Mouse (Mus musculus) neural tube, embryonic 11.5 days (tissue): ENCODE results near the gene Nms. TPM values are rescaled to one million over a fixed set of nuclear protein-coding genes. Genes with fewer than 3 reads are reported as not detected.
A peak's percentile ranks its signal among the peaks of the same experiment; 100 is the strongest.

ENCODE experiments used
- ATAC-seq: fragments of 200-750 bp; cut with Nextera tagmentation; 2 replicates; pipeline ENCODE4 v1.8.0; 2017; ENCODE audit warnings: moderate number of reproducible peaks, mild to moderate bottlenecking, moderate TSS enrichment, moderate library complexity; ENCODE audit not compliant: insufficient read depth, low FRiP score, low TSS enrichment
- DNase-seq: peaks from one replicate; pipeline ENCODE4 v3.0.0-alpha.2; 2015; ENCODE audit warnings: low spot score
- H3K27ac ChIP-seq: fragments of 300-500 bp; sonication (generic); 2 replicates; pipeline ENCODE4 v1.5.1; 2014; ENCODE audit warnings: low read depth, mild to moderate bottlenecking, low read length
- H3K27me3 ChIP-seq: fragments of 300-500 bp; sonication (generic); 2 replicates; pipeline ENCODE4 v1.6.1; 2014; ENCODE audit warnings: mild to moderate bottlenecking, low read length, mixed read lengths; ENCODE audit not compliant: control insufficient read depth, insufficient read depth
- H3K36me3 ChIP-seq: fragments of 300-500 bp; sonication (generic); 2 replicates; pipeline ENCODE4 v1.6.1; 2014; ENCODE audit warnings: mild to moderate bottlenecking, low read length, moderate library complexity, mixed read lengths; ENCODE audit not compliant: control insufficient read depth, insufficient read depth
- H3K4me1 ChIP-seq: fragments of 300-500 bp; sonication (generic); 2 replicates; pipeline ENCODE4 v1.6.1; 2014; ENCODE audit warnings: low read length, mixed read lengths; ENCODE audit not compliant: control insufficient read depth, insufficient read depth
- H3K4me2 ChIP-seq: fragments of 300-500 bp; sonication (generic); 2 replicates; pipeline ENCODE4 v1.6.1; 2014; ENCODE audit warnings: low read depth, mild to moderate bottlenecking, moderate library complexity
- H3K4me3 ChIP-seq: fragments of 300-500 bp; sonication (generic); 2 replicates; pipeline ENCODE4 v1.5.1; 2014; ENCODE audit warnings: low read depth, low read length
- H3K9ac ChIP-seq: fragments of 300-500 bp; sonication (generic); 2 replicates; pipeline ENCODE4 v1.6.1; 2014; ENCODE audit warnings: mild to moderate bottlenecking, low read length
- H3K9me3 ChIP-seq: fragments of 300-500 bp; sonication (generic); 2 replicates; pipeline ENCODE4 v1.6.1; 2016; ENCODE audit warnings: low read length; ENCODE audit not compliant: control insufficient read depth
- WGBS: fragments of 180-500 bp; shearing (Covaris S2); extraction: QIAGEN DNeasy Blood & Tissue Kit; methylation state at CpG from one replicate; pipeline ENCODE4 v1.1.7; 2014; 5-methylcytosine and 5-hydroxymethylcytosine counted together
- polyA plus RNA-seq: library from polyadenylated mRNA; unstranded; fragments of >200 nt; fragmentation: Nextera tagmentation; extraction: Ambion mirVana; gene quantifications from 2 replicates; pipeline ENCODE4 v1.2.1, GENCODE M21; 2014

The Nms gene
- 2.7 and 3.4 TPM in 2 replicates for polyA plus RNA-seq

DNA sequence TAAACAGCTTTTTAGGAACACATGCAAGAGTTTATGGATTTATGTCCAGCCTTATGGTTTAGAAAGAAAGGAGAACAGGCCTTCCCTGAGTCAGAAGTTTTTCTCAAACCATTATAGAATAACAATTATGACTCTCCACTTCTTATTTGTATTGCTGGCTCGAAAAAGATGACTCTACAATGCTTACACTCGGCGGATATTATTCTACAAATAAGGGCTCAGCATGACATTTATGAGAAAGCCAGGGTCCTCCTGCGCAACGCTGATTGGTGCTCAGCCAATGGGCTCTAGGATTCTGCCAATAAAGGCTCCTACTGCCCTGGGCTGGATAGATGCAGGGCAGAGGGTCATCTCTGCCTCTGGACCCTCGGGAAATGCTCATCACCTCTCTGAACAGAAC lies at the start of gene Nms:
Gene Nms (plus strand): TSS at position 301 of the 400 bp plus-strand sequence.
- no peaks in the 10 kb centered on the region for H3K36me3 ChIP-seq
- ATAC-seq = no peak
- WGBS = 71% methylated on average over 6 of the region's 6 CpGs

DNA sequence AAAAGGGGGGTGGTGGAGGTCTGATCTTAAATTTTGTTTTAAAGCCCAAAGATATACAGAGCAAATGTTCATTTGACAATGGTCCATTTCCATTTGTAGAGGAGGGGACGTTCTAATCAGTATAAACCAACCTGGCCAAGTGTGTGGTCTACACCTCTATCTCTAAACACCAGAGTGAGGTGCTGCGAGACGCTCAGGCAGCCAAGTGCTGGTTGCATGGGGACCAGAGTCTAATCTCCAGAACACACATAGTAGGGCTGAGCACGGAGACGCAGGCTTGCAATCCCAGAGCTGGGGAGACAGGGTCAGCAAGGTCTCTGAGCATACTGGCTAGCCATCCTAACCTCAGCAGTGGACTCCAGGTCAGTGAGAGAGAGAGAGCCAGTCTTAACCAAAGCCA lies 47.5 kb upstream of the Nms start:
- DNase-seq = no peak
- Histone ChIP-seq H3K4me2 (no peak overlapping the region), H3K27ac (no peak overlapping the region), H3K27me3 (no peaks in the 10 kb centered on the region), H3K36me3 (no peaks in the 10 kb centered on the region), H3K4me1 (0 out of 2 replicates have a peak, but pooled peaks cover 7% of the 10 kb centered on the region), H3K9ac (no peak overlapping the region), H3K4me3 (no peak overlapping the region), H3K9me3 (no peaks in the 10 kb centered on the region)
- WGBS = 91% methylated on average over 5 of the region's 5 CpGs
- ATAC-seq = no peak

More for the DNA sequence above, at the start of gene Nms:
- Histone ChIP-seq H3K27ac (no peak within 1 kb of the TSS), H3K4me2 (no peak within 1 kb of the TSS), H3K4me1 (no peaks in the 10 kb centered on the region), H3K4me3 (no peak within 1 kb of the TSS), H3K9me3 (no peaks in the 10 kb centered on the region), H3K27me3 (no peaks in the 10 kb centered on the region), H3K9ac (no peak within 1 kb of the TSS)
- no peak for DNase-seq

DNA sequence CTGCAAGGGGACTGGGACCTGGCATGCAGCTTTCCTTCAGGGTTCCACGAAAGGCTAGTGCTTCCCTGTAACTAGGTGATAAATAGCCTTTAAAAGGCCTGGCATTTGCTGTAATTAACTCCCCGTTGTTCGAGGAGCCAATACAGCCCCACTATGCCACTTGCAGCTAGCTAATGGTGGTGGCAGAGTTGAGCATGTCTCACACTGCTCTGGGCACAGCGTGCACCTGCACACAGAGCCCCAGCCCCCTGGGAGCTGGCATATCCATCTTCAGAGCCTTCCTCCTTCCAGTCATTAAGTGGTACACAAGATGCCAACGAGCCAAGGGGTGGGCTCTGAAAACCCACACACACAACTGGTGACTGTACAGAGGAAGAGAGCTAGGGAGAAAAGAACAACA lies 45.9 kb upstream of the Nms start:
- no peak overlapping the region for H3K4me2 ChIP-seq
- no peaks in the 10 kb centered on the region for H3K36me3 ChIP-seq
- no peak for ATAC-seq
- H3K9me3 ChIP-seq = no peaks in the 10 kb centered on the region
- no peak overlapping the region for H3K9ac ChIP-seq
- peak overlapping the region; percentile 42; the same call in 1 of the 2 replicates for H3K27ac ChIP-seq
- H3K4me3 ChIP-seq = no peak overlapping the region
- peak; percentile 32 for DNase-seq
- WGBS = 35% methylated on average over 5 of the region's 5 CpGs
- no peaks in the 10 kb centered on the region for H3K27me3 ChIP-seq
- H3K4me1 ChIP-seq = 0 out of 2 replicates have a peak, but pooled peaks cover 7% of the 10 kb centered on the region

DNA sequence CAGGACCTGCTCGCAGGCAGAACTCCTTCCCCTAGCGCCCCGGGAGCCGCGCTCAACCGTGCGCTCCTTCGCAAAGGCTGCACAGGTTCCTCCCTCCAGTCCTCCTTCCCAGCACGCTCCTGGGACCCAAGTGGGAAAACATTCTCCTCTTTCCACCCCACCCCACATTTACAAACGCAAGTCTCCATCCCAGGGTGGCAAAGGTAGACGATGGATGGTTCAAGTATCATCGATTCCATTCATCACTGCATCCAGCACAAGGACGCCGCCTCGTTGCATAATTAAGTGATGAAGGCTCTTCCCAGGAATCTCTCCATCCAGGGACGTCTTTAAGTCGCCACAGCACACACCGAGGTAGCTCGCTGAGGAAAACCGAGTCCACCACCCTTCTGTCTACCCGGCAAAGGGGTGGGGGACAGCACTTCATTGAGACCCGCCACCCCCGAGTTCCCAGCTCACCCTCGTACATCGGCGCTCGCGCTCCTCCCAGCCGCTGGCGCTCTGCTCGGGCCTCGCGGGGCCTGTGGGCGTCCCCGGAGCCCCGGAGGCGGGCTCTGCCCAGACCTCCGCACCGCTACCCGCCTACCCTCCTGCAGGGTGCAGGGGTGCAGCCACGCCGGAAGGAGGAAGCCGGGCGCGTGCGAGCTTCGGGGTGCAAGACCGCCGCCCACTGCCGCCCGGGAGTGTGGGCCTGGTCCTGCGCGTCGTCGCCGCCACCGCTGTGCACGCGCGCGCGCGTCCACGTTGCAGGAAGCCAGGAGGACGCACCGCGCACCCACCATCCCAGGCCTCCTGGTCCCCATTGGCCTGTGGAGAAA lies 41.3 kb upstream of the Nms start, which contains the start of gene Chst10:
Gene Chst10 (minus strand): TSS at position 731 of the 818 bp plus-strand sequence.
- DNase-seq = peak; percentile 88
- Histone ChIP-seq H3K9me3 (no peaks in the 10 kb centered on the region), H3K27me3 (no peaks in the 10 kb centered on the region), H3K4me1 (0 out of 2 replicates have a peak, but pooled peaks cover 7% of the 10 kb centered on the region), H3K27ac (peak within 1 kb of the TSS; percentile 67), H3K4me2 (peak within 1 kb of the TSS; percentile 68), H3K36me3 (no peaks in the 10 kb centered on the region), H3K9ac (peak within 1 kb of the TSS; percentile 68), H3K4me3 (peak within 1 kb of the TSS; percentile 68)
- WGBS = under 1% methylated on average over 67 of the region's 67 CpGs
- ATAC-seq = peak; percentile 80

DNA sequence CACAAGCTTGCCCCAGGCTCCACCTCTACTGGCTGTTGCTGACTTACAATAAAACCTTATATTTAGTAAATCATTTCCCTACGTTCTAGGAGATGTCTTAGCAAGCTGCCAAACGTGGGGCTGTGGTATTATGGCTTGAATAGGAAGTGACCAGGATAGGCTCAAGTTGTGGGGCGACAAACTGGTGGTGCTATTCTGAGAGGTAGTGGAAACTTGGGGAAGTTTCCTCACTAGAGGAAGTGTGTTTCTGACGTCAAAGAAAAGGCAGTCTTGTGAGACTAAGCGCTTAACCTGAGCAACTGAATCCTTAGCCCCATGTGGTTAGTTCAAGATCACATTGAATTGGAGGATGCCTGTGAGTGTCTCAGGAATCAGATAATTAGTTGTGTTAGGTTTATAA lies 36.4 kb upstream of the Nms start:
- no peak overlapping the region for H3K4me2 ChIP-seq
- H3K27me3 ChIP-seq = no peaks in the 10 kb centered on the region
- no peak overlapping the region for H3K4me3 ChIP-seq
- no peaks in the 10 kb centered on the region for H3K4me1 ChIP-seq
- H3K9me3 ChIP-seq = no peaks in the 10 kb centered on the region
- ATAC-seq = no peak
- no peak for DNase-seq
- no peaks in the 10 kb centered on the region for H3K36me3 ChIP-seq
- H3K9ac ChIP-seq = no peak overlapping the region
- H3K27ac ChIP-seq = no peak overlapping the region
- 70% methylated on average over 5 of the region's 5 CpGs for WGBS

DNA sequence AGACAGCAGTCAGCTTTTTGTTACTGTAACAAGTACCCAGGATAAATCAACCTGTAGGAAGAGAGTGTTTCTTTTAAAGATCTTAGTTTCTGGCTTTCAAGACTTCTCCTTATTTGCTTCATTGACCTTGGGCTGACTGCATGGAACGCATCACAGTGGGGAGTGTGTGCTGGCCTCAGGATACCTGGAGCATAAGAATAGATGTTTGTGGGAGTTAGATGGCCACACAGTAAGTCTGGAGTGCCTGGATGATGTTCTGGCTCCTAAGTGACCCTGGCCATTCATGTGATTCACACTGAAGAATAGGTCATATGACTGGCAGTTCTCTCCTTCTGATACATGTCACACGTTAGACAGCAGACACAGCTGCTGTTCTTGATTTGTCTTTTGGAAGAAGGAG lies 35.0 kb upstream of the Nms start:
- H3K4me1 ChIP-seq = no peaks in the 10 kb centered on the region
- 84% methylated on average over 2 of the region's 2 CpGs for WGBS
- no peak overlapping the region for H3K4me2 ChIP-seq
- no peak overlapping the region for H3K4me3 ChIP-seq
- no peak for ATAC-seq
- no peaks in the 10 kb centered on the region for H3K36me3 ChIP-seq
- H3K27me3 ChIP-seq = no peaks in the 10 kb centered on the region
- no peak overlapping the region for H3K27ac ChIP-seq
- no peaks in the 10 kb centered on the region for H3K9me3 ChIP-seq
- no peak for DNase-seq
- H3K9ac ChIP-seq = no peak overlapping the region

DNA sequence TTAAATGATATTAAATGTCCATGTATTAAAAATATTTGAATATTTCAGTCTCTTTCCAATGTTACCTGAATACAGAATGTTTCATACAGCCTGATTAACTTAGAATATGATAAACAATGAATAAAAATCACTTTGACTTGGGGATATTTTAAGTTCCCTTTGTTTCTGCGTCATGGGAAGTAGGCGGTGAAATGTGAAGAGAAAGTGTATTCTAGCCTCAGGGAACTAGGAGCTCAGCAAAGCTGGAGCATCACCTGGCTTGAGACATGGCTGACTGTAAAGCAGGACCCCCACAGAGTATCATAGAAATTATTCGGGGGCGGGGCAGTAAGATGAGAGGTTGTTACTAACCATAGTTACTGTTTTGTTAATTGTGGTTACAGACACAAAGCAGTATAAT lies 10.0 kb upstream of the Nms start:
- no peaks in the 10 kb centered on the region for H3K36me3 ChIP-seq
- no peaks in the 10 kb centered on the region for H3K4me1 ChIP-seq
- WGBS = 89% methylated on average over 4 of the region's 4 CpGs
- ATAC-seq = no peak
- no peak overlapping the region for H3K4me2 ChIP-seq
- H3K27ac ChIP-seq = no peak overlapping the region
- DNase-seq = no peak
- H3K9ac ChIP-seq = no peak overlapping the region
- no peaks in the 10 kb centered on the region for H3K9me3 ChIP-seq
- no peaks in the 10 kb centered on the region for H3K27me3 ChIP-seq
- H3K4me3 ChIP-seq = no peak overlapping the region

DNA sequence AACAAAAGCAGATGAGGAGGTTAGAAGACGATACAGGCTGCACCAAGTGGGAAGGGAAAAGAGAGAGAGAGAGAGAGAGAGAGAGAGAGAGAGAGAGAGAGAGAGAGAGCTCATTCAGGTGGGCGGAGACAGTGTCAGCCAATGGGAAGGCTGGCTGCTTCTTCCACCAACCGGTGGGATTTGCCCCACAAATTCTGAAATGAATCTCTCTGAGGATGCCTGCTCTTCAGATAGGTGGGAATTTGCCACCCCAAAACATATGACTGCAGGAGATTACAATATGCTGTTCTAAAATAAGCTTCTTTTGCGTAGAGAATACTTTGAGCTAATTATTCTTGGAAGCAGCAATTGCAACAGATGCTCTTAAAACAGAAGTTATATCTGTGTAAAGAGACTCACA lies 9.5 kb upstream of the Nms start:
- no peaks in the 10 kb centered on the region for H3K4me1 ChIP-seq
- no peak overlapping the region for H3K4me2 ChIP-seq
- no peak for DNase-seq
- no peaks in the 10 kb centered on the region for H3K9me3 ChIP-seq
- 77% methylated on average over 4 of the region's 4 CpGs for WGBS
- H3K4me3 ChIP-seq = no peak overlapping the region
- H3K27ac ChIP-seq = no peak overlapping the region
- no peak for ATAC-seq
- no peaks in the 10 kb centered on the region for H3K36me3 ChIP-seq
- H3K9ac ChIP-seq = no peak overlapping the region
- H3K27me3 ChIP-seq = no peaks in the 10 kb centered on the region

DNA sequence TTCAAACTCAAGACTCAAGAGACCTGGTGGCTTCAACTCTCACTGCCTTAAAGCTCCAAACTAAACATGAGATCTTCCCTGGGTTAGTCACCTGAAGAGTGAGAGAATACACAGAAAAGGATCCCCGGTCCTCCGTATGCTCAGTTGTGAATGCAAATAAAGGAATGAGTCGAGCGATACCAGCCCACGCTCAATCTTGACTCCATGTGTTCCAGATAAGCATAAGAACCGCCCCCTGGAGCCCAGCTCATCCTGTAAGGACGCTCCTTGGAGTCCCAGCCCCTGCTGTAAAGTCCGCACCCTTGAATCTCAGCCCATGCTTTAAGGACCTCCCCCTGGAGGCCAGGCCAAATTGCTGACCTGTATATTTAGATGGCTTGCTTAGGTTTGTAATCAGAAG lies 8.2 kb upstream of the Nms start:
- no peaks in the 10 kb centered on the region for H3K4me1 ChIP-seq
- H3K4me2 ChIP-seq = no peak overlapping the region
- no peak for ATAC-seq
- no peak for DNase-seq
- H3K9me3 ChIP-seq = no peaks in the 10 kb centered on the region
- H3K36me3 ChIP-seq = no peaks in the 10 kb centered on the region
- H3K9ac ChIP-seq = no peak overlapping the region
- 75% methylated on average over 8 of the region's 8 CpGs for WGBS
- no peak overlapping the region for H3K27ac ChIP-seq
- H3K27me3 ChIP-seq = no peaks in the 10 kb centered on the region
- H3K4me3 ChIP-seq = no peak overlapping the region
